Mouse (Mus musculus) heart, adult 2 months (tissue): ENCODE measurements around the gene B4galnt4.

Experiments used
- CTCF ChIP-seq: fragments of 200-600 bp; IDR thresholded peaks from 2 replicates; pipeline ENCODE4 v1.8.1; 2022; ENCODE audit warnings: antibody characterized with exemption, mild to moderate bottlenecking, moderate library complexity
- POLR2A ChIP-seq: fragments of 200-500 bp; IDR thresholded peaks from 2 replicates; pipeline ENCODE4 v1.6.1; 2011; ENCODE audit warnings: mild to moderate bottlenecking, low read depth, low read length, control low read depth; ENCODE audit not compliant: insufficient read depth

DNA sequence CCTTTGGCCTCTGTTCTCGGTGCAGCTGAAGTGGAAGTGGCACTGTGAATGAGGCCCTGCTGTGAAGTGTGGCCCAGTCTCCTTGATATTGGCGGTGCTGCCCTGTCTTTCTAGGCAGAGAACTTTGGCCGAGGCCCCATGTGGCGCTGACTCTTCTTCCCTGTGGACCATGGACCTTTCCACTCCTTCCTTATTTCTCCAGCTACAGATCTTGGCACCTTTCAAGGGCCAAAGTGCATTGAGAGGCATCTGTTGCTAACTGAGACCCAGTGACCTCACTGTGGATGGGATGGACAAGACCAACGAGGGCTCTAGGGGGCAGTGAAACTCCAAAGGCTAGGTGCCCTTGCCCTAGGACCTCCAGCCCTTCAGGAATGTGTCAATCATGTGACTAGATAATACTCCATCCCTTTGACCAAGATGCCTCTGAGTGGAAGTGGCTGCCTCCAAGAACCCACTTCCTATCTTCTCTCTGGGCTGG, 60.2 kb downstream of the B4galnt4 start:
- TF ChIP-seq CTCF (peak; percentile 15; the same call in 1 of the 2 replicates), POLR2A (no peak)
